Mouse (Mus musculus) T-helper 1 cell (primary cell): Measurements from ENCODE around the gene Acoxl.

Source experiments
- in situ Hi-C: fragments of 300-600 bp; cut with MboI, MseI; formaldehyde crosslinking; loops from one replicate; pipeline ENCODE4 v1.15.1; 2025; ENCODE audit warnings: high pct_unique_total_duplicates

Gene Acoxl

DNA sequence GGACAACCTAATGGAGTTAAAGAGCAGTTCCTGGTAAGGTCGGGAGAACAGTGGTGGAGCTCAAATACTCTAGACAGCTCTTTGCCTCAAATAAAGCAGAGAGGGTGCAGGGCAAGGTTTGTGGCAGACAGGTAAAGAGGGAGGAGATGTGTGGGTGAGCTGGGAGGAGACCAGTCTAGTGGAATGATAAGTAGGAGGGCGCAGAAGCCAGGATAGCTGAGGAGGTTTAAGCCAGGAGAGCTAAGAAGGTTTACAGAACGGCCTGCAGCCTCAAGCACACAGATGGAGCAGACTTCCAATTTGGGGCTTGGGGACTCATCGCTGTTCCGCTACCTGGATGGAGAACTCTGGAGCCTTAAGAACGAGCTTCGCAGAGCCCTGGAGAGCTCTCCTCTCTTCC is at the start of gene Acoxl:
Gene Acoxl (plus strand): TSS at position 301 of the 400 bp plus-strand sequence.
- in situ Hi-C loops = no loop called here

GRCm38 (mm10) chr2:127789138-127789537 is 49.5 kb upstream of the Acoxl start:
- in situ Hi-C loops = no loop called here

- in situ Hi-C loops = no loop called here
These were observed 48.9 kb upstream of the Acoxl start for GRCm38 (mm10) chr2:127789651-127790270.

- in situ Hi-C loops = no loop called here
These were observed 46.6 kb upstream of the Acoxl start, which contains the start of gene Mtln for GRCm38 (mm10) chr2:127791919-127792603. Gene Mtln (minus strand): TSS chr2:127792488.

- in situ Hi-C loops = no loop called here
These were observed 7.1 kb upstream of the Acoxl start, which contains the start of gene Bub1 for GRCm38 (mm10) chr2:127831401-127832102. Gene Bub1 (minus strand): TSS chr2:127831865.

GRCm38 (mm10) chr2:127832103-127832832 is 6.4 kb upstream of the Acoxl start:
- in situ Hi-C loops = no loop called here

GRCm38 (mm10) chr2:127832833-127833190 is 5.9 kb upstream of the Acoxl start:
- in situ Hi-C loops = no loop called here

DNA sequence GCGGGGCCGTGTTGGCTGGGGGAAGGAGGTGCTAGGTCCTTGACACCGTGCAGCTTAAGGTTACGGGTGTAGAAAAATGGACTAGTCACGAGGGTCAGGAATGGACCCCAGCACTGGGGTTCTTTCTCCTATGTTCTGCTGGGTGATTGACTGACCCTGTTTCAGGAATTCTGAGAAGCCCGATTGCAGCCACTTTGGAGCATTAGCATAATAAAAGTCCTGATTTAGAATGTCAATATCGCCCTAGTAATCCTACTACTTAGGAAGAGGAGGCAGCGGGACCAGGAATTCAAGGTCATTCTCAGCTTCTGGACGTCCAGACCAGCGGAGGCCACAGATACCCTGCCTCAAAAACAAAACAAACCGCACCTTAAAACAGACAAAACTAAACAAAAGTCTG is 749 bp downstream of the Acoxl start:
- in situ Hi-C loops = no loop called here

DNA sequence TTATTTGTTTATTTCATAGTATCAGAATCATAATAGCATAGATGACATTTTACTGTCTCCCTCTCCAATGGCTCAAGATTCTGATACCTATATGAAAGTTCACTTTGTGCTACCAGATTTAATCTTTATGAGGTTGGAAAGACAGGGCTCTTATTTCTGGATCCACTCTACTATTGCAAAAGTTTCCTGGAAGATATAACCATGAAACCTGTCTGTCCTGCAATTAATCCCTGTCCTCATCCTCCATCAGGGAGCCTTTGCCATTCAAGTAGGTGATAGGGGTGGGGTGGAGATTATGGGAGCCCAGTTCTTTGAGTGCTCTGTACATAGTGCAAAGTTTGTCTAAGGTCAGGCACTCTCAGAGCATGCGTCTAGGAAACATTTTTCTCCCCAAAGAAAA is 2.7 kb downstream of the Acoxl start:
- in situ Hi-C loops = no loop called here

DNA sequence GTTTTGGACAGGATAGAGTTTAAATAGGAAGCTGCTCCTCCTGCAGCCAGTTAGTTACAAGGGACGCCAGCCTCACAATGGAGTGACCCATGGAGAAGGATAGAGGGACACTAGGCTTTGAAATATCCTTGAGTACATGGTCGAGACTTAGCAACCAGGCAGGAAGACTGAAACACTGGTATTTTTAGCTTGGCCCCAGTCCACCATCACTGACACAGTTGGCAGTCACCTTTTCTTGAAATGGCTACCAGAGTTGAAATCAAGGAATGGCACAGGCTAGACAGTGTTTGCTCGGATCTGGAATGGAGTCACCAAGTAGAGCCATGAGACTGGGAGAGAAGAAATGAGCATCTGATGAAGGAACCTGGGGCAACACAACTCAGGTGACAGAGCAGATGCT is 3.7 kb downstream of the Acoxl start:
- in situ Hi-C loops = no loop called here

- in situ Hi-C loops = no loop called here
These were observed 6.8 kb downstream of the Acoxl start for GRCm38 (mm10) chr2:127845346-127845982.

GRCm38 (mm10) chr2:127846008-127846407 is 7.3 kb downstream of the Acoxl start:
- in situ Hi-C loops = no loop called here

DNA sequence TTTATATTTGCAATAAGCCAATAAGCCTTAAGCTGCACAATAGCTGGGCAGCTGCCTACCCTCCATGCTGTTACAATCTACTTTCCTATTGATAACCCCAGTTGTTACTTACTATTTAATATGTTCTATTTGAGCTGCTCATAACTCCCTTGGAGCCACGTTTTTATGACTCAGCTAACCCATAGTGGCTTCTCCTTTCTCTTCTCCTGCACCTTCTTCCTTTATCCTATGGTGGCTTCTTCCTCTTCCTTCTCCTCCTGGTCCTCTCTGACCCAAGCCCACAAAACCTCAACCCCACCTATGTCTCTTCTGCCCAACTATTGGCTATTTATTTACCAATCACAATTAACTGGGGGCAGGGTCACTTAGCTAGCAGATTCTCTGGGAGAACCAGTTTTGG is 7.9 kb downstream of the Acoxl start:
- in situ Hi-C loops = no loop called here

DNA sequence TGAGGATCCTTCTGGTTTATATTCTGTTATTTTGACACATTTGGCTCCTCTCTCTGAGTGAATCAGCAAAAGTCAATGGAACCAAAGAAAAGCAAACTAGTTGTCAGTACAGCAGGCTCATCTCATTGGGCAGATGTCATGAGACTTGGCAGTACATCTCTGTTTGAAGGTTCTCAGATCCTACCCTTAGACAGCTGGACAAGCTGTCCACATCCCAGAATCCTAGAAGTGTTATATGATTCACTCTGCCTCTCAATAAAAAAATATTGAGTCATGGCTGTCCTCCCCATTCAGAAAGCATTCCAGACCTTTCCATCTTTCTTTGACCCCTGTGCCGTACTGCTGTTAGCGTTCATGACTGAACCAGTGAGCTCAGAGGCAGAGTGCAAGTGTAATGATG is 11.7 kb downstream of the Acoxl start:
- in situ Hi-C loops = no loop called here

DNA sequence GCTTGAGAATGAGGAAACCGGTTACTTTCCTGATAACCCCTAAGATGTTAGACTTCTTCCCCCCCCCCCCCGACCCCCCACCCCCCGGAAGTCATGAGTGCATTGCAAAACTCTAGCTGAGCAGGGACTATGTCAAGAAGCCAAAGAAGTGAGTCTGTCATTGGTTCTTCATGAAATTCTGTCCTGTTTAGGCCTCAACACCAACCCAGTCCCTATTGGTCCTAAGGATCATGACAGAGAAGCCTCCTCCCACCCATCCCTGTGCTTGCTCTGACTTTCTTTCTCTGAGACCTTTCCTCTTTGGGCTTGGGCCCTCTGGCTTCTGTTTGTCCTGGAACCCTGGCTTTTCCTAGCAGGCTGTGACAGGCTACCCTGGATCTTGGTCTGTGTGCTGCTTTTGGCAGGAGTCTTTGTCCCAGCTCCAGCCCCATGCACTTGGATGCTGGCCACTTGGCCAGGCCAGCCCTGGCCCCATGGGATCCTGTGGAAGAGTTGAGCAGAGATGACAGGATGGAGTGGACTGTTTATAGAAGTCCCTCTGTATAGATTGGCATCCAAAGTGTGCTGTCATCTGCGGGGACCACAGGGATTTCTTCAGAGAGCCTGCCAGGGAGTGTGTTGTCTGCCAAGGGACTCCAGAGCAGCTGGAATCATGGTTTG is 15.8 kb downstream of the Acoxl start:
- in situ Hi-C loops = no loop called here

DNA sequence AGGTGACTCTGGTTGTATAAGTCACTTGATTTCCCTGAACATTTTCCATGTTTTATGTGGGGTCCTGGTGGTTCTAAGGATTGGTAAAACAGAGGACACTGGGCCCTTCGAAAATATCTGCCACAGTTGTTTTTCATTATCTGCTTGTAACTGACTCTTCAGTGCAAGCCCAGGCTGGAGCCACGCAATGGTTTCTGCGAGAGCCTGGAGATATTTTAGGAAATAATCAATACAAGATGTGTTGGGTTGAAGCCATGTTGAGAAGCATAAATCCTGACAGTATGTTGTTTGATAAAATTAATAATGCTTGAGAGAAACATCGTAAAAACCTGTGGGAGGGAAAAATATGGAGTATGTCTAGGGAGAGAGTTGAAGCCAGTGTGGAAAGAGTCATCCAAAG is 25.7 kb downstream of the Acoxl start:
- in situ Hi-C loops = no loop called here

GRCm38 (mm10) chr2:127881063-127881462 is 42.4 kb downstream of the Acoxl start:
- in situ Hi-C loops = no loop called here

DNA sequence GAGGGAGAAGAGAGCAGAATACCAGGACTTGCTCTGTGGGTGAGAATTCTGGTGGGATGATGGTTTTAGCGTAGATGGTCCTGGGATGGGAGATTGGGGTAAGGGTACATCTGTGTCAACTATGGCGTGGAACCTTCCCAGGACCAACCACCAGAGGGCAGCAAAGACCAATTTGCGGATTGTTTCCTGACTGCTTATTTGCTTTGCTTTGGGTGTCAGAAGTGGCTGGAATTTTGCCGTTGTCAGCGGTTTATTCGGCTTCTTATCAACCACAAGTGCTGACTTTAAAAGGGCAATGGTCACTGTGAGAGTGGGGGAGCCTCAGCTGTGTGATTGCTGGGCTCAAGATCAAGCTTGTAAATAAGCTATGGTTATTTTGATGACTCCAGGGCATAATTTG is 50.8 kb downstream of the Acoxl start:
- in situ Hi-C loops = loop anchor here (5.0 kb wide), 2 partner anchors 518 to 698 kb away; no protein-coding TSS in a partner anchor

DNA sequence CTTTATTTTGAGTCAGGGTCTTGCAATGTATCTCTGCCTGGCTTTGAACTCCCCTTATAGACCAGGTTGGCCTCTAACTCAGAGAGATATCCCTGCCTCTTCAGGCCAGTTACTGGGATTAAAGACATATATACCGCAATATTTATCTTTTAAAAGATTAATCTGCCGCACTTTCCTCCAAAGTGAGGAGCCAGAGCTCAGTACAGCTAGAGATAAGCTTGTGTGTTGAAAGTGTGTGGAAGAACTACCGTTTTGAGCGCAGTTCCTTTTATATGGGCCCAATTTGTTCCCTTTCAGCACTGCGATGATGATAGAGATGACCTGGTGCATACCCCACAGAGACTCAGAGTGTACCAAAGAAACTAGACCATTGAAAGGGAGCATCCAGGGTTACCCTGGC is 51.3 kb downstream of the Acoxl start:
- in situ Hi-C loops = loop anchor here (5.0 kb wide), 2 partner anchors 517 to 697 kb away; no protein-coding TSS in a partner anchor

- in situ Hi-C loops = no loop called here
These were observed 51.9 kb downstream of the Acoxl start for GRCm38 (mm10) chr2:127890526-127890925.

DNA sequence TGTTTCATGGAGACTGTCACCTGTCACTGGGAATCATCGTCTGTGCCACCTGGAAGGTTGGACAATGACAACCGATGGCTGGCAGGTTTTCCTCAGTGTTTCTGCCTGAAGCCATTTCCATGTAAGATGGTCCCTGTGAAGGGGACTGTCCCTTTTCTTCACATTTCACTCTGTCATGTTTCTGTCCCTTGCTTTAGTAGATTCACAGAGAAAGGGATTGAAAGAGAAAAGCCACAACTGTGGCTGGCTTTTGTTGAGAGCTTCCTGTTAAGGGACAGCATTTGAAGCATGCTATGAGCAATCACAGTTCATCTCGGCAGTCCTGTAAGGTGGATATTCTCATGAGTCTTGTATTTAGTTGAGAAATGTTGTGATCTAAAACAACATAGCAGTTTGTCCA is 52.4 kb downstream of the Acoxl start:
- in situ Hi-C loops = no loop called here
